Mouse (Mus musculus) megakaryocyte-erythroid progenitor cell, adult 5-6 weeks (primary cell): Measurements from ENCODE around the gene Zc3h15. TPM values are rescaled to one million over a fixed set of nuclear protein-coding genes. Genes with fewer than 3 reads are reported as not detected.

ENCODE experiments used
- ATAC-seq: replicated peaks from 2 replicates; pipeline ENCODE4 v1.8.0; 2016; ENCODE audit warnings: mild to moderate bottlenecking, inconsistent platforms; ENCODE audit not compliant: severe bottlenecking, poor library complexity, low FRiP score, low TSS enrichment
- total RNA-seq, 2 experiments: library from RNA; stranded (forward) in 1 of 2; stranded (reverse) in 1 of 2; fragments of 200-1000, 215-1000 nt in 1 of 2; fragments of >200 nt in 1 of 2; fragmentation: Nextera tagmentation in 1 of 2; gene quantifications; 2 replicates each; pipeline ENCODE4 v1.2.3; 2014 to 2017

Zc3h15 gene
- total RNA-seq, 2 experiments from 2014 or later: 113 to 195 TPM

DNA sequence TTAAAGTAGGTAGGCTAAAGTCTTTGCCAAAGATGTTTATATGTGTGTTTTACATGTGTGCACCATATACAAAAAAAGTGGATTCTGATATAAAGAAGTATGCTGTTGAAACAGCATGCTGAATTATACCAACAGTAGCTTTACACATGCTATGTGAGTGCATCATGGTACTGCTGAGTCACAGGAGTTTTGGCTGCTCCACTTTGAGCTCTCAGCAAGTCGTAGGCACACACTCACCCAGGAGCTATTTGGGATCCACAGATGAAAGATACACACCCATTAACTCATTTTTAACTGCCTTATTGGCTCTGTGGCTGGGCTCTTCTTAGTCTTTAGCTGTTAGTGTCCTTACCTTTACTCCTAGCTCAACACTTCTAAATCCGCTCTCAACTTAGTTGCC is 27.6 kb downstream of the Zc3h15 start:
- no peak for ATAC-seq

DNA sequence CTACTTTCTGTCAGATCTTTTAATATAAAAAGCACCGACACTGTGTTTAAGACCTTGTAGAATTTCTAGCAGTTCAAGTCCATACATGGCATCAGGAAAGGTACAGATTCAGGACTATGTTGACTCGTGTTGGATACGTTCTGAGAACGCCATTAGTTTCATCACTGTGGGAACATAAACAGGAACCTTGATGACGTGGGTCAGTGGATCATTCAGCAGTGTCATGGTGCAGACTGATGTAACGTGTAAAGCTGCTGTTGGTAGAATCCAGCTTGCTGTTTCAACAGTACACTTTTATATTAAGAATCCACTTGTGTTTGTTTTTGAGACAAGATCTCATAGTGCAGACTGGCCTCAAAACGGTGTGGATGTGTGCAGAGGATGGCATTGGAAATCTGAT is 28.8 kb downstream of the Zc3h15 start:
- ATAC-seq: no peak

- no peak for ATAC-seq
Observed at GRCm38 (mm10) chr2:83673843-83674242, 29.6 kb downstream of the Zc3h15 start.

GRCm38 (mm10) chr2:83674421-83674820 is 30.2 kb downstream of the Zc3h15 start:
- ATAC-seq: no peak

DNA sequence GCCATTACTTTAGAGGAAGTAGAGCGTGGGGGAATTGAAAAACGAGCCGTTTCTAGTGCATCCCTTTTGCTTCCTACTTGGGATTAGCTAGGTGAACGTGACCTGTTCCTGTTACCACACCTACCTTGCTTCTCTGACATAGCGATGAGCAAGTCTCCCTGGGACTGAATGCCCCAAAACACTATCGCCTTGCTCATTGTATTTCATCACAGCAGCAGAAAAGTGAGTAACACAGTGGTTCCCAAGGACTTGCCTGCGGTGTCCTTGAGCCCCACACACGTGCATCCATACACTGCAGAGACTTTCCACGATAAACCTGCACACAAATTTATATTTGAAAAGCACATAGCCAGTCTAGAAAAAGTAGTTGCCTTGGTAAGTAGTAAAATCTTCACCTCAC is 30.7 kb downstream of the Zc3h15 start:
- no peak for ATAC-seq

- no peak for ATAC-seq
Observed at GRCm38 (mm10) chr2:83675681-83676080, 31.4 kb downstream of the Zc3h15 start.

DNA sequence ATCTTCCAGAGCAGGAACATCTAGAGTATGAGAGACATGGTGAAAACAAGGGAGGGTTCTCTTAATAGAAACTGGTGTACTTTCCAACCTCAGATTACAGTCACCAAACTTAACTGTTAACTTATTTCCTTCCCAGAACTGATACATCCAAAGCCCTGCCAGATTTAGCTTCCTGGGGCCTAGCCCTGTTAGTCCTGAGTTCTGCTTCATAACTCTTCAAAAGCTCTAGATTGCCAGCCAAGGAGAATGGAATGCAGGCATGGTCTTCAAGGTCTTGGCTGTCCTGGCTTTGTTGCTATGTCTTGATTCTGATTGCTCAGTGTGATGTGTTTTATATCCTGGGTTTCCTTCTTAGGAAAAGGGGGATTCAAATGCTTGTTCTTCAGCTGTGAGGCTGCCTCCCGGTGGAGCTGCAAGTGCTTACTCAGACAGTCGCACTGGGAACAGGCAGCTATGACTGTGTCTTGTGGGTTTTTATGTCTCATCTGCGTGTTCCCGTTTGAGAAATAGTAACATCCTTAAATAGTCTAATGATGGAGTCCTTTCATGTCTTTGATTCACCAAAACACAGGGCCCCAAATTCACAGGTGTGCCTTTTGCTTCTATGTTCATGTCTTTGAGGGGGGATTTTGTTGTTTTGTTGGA is 32.1 kb downstream of the Zc3h15 start:
- no peak for ATAC-seq

- ATAC-seq: no peak
Observed at GRCm38 (mm10) chr2:83681332-83681731, 37.1 kb downstream of the Zc3h15 start.

GRCm38 (mm10) chr2:83681785-83682184 is 37.5 kb downstream of the Zc3h15 start:
- ATAC-seq: no peak

DNA sequence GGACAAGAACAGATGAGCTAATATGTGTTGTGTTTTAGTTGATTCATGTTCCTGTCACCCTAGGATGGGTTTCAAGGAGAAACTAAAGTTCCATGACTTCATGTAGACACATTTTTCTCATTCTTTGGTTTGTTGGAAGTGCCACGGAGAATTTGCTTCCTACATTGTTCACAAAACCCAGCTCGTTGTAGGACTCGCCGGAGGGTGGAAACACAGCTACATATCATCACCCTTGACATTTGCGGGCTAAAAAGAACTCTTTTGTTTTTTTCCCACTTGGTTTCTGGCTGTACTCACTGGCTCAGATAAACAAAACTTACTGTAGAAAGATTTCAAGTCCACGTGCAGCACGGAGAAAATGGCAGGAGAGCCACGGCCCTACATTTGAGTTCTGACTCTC is 38.0 kb downstream of the Zc3h15 start:
- ATAC-seq: no peak

DNA sequence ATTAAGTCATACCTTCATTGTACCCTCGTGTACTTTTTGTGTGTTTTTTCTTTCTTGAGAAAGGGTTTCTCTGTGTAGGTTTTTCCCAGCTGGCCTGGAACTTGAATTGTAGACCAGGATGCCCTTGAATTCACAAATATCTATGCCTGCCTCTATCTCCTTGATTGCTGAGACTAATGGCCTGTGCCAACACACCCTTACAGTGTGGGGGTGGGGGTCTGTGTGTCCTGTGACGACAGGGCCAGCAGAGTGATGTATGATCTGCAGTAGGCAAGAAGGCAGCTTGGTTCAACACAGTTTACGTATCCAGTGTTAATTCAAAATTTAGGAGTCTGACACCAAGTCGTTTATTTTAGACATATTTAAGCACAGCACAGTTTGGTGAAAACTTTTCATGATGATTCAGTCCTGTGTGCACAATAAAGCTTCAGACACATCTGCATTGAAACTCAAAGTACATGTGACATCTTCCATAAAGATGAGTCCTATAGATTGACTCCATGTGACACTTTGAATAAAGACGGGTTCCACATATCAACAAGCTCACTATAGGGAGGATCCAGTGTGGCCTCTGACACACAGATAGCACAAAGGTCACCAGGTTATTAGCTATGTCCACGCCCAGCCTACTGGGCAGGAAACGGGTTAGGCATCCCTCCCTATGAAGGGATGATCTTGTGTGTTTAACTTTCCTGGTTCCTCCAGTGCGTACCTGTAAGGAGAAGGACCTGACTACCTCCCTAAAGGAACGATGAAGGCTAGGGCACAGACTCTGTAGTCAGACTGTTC is 39.7 kb downstream of the Zc3h15 start:
- ATAC-seq: no peak

GRCm38 (mm10) chr2:83684691-83685090 is 40.5 kb downstream of the Zc3h15 start:
- no peak for ATAC-seq

GRCm38 (mm10) chr2:83690372-83690771 is 46.1 kb downstream of the Zc3h15 start:
- ATAC-seq: no peak

DNA sequence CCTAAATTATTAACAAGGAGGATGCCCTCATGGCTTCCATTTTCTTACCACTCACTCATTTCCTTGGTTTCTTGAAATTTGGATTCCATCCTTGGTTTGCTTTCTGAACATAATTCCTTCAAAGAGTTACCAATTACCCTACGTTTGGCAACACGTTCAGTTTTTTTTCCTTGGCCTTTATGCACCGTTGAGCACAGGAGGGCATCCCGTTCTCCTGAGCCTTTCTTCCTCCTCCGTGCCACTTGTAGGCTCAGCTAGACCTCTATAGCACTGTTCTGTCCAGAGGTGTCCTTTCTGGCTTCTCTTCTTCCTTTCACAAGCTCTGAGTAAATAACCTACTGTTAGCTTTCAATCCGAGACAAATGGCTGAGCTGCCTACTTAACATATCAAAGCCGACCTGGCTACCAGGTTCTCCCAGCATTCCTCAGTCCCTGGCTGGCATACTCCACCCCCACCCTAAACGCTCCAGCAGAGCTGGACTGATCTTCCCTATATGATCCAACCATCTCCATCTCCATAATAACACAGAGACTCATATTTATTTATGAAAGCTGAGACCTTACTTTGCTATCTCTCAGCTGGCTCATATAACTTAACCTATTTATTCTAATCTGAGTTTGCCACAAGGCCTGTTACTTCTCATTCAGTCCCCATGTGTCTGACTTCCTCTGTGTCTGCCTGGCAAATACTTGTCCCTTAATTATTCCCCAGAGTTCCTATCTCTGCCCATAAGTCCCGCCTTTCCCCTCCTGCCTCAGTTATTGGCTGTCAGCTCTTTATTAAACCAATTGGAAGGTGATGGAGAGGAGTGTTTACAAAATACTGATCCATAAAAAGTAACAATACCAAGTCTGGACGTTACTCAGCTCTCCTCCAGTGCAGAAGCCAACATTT is 48.7 kb downstream of the Zc3h15 start:
- no peak for ATAC-seq

GRCm38 (mm10) chr2:83694061-83694460 is 49.8 kb downstream of the Zc3h15 start:
- ATAC-seq: no peak

DNA sequence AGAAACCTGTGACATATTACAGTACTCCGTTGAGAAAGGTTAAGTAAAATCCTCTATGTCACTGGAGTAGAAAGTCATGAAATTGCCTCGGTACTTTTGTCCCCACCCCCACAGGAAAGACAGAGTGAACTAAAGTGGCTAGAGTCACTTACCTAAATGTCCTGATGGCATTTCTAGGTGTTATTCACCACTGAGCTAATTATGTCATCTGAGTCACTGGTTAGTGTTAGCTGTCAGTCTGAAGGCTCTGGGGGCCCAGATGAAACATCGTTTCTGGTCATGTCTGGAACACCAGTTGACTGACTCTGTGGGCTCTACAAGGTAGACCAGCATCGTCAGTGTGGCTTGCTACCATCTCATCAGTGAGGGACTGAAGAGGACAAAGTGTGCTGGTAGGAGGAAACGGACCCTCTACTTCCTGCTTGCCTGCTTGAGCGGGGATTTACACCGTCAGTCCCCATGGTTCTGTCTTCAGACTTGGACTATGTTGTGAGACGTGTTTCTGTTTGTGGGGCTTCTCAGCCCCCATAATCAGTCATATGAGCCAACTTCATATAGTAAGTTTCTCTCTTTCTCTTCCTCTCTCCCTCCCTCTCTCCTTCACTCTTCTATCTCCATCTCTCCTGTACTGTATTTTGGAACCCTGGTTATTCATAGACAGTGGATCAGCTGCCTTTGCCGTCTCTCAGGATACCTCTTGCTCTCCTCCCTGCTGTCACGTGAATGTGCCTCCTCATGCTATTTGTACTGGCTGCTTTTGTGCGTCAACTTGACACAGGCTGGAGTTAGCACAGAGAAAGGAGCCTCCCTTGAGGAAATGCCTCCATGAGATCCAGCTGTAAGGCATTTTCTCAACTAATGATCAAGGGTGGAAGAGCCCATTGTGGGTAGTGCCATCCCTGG is 51.4 kb downstream of the Zc3h15 start:
- no peak for ATAC-seq

GRCm38 (mm10) chr2:83698484-83698883 is 54.2 kb downstream of the Zc3h15 start:
- peak; percentile 72; the same call in 1 of the 2 replicates for ATAC-seq

- no peak for ATAC-seq
Observed at GRCm38 (mm10) chr2:83699324-83699723, 55.1 kb downstream of the Zc3h15 start.

- ATAC-seq: no peak
Observed at GRCm38 (mm10) chr2:83700667-83701066, 56.4 kb downstream of the Zc3h15 start.
